Mouse (Mus musculus): Measurements from ENCODE around the gene Gsta2.
"Not testable (repeated sequence)": the region's sequence is repeated elsewhere in the genome, so short reads cannot be mapped to it uniquely, and the experiment has no call there.

The Gsta2 gene

GRCm38 (mm10) chr9:78298232-78298631 lies 57.4 kb downstream of the Gsta2 start:
- DNase-seq = no peak

- peak; percentile 41 to 44 for DNase-seq
Measured at GRCm38 (mm10) chr9:78296089-78296488, 59.5 kb downstream of the Gsta2 start.

- DNase-seq = not testable (repeated sequence)
Measured at GRCm38 (mm10) chr9:78294781-78295180, 60.8 kb downstream of the Gsta2 start.

- DNase-seq = not testable (repeated sequence)
Measured at GRCm38 (mm10) chr9:78293683-78294082, 61.9 kb downstream of the Gsta2 start.

- not testable (repeated sequence) for DNase-seq
Measured at GRCm38 (mm10) chr9:78292462-78292861, 63.1 kb downstream of the Gsta2 start.

- not testable (repeated sequence) for DNase-seq
Measured at GRCm38 (mm10) chr9:78289723-78290122, 65.9 kb downstream of the Gsta2 start, which contains the start of gene Gm10639. TSS of gene Gm10639 (plus strand) at chr9:78289923.

- DNase-seq = not testable (repeated sequence)
Measured at GRCm38 (mm10) chr9:78289063-78289462, 66.5 kb downstream of the Gsta2 start.

GRCm38 (mm10) chr9:78282002-78282711 lies 73.4 kb downstream of the Gsta2 start:
- DNase-seq = not testable (repeated sequence)

Measured in B cell, adult 2 months (primary cell).